Mouse (Mus musculus) embryonic fibroblast, embryonic 13.5 days (primary cell): ENCODE data around the gene Slc35g3.

Source experiments
- CTCF ChIP-seq: IDR thresholded peaks from 2 replicates; pipeline ENCODE4 v1.5.1; 2011; ENCODE audit warnings: mild to moderate bottlenecking, control low read depth, low read length, moderate library complexity, borderline replicate concordance; ENCODE audit not compliant: insufficient read depth
- POLR2A ChIP-seq: IDR thresholded peaks from 2 replicates; pipeline ENCODE4 v1.6.1; 2011; ENCODE audit warnings: low read depth, mild to moderate bottlenecking, control low read depth, low read length, moderate library complexity

DNA sequence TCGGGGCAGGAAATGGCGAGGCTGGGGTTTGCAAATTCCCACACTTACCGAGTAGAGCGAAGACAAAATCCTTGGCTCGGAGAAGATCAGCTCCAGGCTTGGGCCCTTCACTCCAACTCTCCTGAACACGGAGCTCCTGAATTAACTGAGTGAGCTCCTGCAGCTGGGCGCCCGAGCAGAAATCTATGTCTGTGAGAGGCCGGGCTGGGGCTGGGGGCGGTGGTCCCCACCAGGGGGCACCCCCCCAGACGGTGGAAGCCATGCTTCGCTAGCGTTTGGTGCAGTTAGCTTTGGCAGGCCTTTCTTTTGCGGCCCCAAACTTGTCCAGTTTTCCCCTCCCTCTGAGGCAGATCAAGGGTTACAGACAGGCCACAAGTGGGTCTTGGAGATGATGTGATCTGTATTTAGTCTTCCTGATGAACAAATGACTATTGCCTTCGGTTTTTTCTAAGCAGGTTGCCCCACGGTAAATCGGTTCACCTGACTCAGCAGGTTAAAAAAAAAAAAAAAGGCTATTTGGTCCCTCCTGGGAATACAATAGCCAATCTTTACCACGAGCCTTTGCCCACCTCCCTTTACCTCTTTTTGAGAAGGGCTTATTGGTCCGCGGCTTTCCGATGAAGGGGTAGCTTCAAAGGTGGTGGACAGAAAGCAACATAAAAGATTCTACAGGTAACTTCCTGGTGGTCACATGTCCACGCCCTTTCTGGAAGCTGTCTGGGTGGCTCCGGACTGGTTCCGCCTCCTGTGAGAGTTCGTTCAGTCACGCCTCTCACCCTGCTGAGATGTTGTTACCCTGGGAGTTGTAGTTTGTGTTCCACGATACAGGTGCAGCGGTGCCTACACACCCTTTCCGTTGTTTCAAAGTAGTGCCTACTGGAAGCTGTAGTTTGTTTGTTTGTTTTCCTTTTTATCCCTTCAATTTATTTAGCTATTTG, 43.5 kb upstream of the Slc35g3 start, which contains the start of gene Tmem102:
- TF ChIP-seq POLR2A (no peak), CTCF (no peak)
